Mouse (Mus musculus): ENCODE measurements around the gene Zswim1.
"Not testable (repeated sequence)": the region's sequence is repeated elsewhere in the genome, so short reads cannot be mapped to it uniquely, and the experiment has no call there.

The Zswim1 gene

DNA sequence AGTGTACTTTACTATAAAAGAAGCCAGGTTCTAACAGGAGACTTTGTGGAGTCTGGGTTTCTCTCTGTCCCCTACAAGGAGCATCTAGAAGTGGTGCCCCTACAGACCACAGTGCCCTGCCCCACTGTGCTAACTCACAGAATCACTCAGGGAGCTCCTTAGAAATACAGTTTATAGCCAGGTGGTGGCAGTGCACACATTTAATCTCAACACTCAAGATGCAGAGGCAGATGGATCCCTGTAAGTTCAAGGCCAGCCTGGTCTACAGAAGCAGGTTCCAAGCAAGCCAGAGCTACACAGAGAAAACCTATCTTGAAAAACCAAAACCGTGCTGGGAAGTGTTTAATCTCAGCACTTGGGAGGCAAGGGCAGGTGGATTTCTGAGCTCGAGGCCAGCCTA is 28.7 kb upstream of the Zswim1 start:
- no peak for DNase-seq

DNA sequence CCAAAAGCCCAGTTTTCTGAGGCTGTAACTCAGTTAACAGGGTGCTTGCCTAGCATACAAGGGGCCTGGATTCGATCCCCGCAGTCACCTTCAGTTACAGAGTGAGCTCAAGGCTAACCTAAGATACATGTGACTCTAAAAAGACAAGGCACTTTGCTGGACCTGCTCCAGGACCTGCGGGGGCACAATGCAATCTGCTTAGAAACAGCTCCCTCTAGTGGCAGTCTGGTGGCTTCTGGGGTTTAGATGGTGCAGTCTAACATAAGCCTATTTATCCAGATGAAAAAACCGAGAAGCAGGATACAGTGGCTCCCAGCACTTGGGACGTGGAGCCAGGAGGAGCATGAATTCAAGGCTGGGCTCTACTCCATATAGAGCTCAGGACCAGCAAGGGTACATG is 28.2 kb upstream of the Zswim1 start:
- peak; percentile 86 for DNase-seq

DNA sequence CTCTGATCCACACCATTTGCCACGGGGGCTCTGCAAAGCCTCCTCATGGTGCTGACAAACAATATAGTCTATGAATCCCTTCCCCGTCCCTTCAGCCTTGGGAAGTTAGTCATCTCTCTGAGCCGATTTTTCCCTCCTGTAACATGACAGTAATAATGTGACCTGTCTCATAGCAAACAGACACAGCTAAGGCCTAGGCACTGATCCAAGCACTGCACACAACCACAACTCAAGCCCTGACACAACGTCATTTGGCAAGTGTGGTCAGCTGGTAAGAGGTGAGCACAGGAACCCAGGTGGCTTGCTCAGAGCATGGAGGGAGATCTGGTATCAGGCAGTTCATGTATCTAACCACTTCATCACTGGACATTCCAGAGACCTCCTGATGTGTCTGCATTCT is 26.6 kb upstream of the Zswim1 start:
- no peak for DNase-seq

DNA sequence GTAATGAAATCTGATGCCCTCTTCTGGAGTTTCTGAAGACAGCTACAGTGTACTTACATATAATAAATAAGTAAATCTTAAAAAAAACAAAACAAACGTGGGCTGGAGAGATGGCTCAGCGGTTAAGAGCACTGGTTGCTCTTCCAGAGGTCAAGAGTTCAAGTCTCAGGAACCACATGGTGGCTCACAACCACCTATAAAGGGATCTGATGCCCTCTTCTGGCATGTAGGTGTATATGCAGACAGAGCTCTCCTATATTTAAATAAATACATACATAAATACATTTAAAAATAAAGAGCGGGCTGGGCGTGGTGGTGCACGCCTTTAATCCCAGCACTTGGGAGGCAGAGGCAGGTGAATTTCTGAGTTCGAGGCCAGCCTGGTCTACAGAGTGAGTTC is 23.9 kb upstream of the Zswim1 start:
- DNase-seq = not testable (repeated sequence)

DNA sequence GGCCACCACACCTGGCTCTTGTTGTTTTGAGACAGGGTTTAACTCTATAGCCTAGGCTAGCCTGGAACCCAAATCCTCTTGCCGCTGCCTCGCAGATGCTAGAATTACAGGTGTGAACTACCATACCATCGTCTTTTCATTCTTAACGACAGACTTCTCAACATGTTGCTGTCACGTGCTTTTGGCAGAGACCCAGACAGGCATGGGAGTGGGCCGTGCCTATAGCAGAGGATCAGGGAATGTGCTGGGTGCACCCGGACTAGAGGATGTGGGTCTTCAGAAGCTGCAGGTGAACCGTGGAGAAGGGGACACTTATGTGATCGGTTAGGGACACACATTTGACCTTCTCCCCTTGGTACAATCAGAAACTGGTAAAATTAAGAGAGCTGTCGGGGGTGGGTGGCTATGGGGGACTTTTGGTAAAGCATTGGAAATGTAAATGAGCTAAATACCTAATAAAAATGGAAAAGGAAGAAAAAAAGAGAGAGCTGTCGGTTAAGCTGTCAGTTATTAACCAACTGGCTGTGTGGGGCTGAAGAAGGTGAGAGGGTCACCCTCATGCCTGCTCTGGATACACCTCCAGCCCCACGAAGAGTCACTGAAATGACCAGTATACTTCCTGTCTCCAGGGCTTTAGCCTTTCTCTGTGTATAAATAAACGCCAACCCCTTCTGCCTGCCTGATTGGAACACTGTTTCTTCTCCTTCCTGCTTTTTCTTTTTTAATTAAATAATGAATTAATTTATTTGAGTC is 22.1 kb upstream of the Zswim1 start:
- no peak for DNase-seq

DNA sequence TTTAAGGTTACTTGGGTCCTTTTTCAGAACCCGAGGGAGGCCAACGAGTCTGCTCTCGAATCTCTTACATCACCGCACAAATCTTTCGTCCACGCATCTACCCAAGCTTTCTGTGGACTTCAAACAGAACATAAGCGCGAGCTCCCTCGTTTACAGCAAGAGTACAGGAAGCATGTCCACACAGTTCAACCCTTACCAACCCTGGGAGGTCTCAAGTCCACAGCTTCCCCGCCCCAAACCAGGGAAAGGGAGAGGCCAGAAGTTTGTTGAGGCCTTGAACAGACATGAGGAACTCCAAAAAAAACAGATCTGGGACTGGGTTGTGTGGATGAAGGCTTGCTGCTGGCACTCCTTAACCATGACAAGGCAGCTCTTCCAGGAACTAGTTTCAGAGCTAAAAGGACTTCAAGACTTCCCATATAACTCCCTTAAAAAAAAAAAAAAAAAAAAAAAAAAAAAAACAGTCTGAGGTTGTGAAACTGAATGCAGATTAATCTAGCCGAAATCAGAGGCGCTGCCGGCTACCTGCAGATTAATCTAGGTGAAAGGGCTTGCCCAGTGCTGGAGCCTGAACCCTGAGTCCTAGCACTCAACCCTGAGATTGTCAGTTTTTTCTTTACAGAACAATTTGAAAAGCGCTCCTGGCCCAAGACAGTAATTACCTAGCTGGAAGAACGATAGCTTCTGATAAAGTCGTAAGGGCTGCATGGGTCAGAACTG is 19.1 kb upstream of the Zswim1 start:
- no peak for DNase-seq

DNA sequence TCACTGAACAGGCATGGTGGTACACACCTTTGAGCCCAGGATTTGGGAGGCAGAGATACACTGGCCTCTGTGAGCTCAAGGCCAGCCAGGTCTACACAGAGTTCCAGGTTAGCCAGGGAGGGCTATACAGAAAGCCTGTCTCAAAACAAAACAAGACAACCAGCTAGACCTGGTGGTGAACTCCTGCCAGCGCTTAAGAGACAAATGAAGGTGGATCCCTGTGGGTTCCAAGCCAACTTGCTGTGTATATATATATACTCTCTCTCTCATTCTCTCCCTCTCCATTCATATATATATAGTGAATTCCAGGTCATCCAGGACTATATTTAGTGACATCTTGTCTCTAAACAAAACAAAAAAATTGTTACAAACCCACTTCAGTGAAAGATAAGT is 18.6 kb upstream of the Zswim1 start:
- DNase-seq = no peak

DNA sequence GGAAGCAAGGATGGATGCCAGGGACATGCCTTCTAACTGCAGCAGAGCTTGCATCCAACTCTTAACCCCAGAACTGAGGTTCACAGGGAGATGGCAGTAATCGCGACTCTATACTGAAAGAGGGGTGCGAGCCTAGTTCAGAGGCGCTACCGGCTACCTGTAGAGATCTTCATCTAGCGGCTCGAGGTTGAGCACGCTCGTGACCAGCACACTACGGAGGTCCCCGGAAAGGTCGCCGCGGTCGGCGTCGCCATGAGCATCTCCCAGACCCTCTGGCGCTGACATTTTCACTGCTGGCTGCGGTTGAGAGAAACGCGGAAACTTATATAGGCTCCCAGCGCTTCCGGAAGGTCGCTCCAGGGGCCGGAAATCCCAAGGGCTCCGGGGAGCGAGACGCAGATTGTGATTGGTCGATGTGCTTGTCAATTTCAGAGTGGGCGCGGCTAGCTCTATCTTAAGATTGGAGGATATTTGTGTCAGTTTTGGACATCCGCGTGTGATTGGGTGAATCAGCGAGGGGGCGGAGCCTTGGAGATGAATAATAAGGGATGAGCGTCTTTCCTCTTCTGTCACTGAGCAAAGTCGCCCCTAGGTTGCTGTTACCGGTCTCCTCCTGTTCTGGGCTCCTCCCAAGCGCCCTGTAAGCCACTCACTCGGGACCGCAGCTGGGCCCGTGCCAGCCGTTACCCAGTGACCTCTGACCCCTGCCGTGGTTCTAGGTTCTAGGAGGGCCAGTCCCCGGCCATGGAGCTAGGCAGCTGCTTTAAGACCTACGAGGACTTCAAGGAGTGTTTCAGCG is 17.8 kb upstream of the Zswim1 start, which contains the start of the genes Acot8 and Zswim3:
Gene Acot8, minus strand, starts transcription at position 350 of the 799 bp plus-strand sequence.
Gene Zswim3, plus strand, starts transcription at position 566 of the 799 bp plus-strand sequence.
- peak; percentile 97 for DNase-seq

DNA sequence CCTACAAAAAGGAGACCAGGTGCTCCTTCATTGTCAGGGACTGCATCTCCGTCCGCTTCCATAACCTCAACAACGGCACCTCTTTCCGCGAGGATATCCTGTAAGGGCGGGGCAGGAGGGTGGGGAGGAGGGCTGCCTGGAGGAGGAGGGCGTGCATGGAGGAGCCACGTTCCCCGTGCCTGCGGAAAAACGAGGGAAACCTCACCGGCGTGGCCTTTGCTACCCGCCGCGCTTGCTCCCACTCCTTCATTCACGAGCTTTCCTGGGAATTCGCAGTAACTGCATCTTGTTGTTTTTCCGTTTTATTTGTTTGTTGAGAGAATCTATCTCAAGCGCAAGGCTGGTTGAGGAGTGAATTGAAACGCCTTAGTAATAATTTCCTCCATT is 17.2 kb upstream of the Zswim1 start:
- peak; percentile 80 for DNase-seq

DNA sequence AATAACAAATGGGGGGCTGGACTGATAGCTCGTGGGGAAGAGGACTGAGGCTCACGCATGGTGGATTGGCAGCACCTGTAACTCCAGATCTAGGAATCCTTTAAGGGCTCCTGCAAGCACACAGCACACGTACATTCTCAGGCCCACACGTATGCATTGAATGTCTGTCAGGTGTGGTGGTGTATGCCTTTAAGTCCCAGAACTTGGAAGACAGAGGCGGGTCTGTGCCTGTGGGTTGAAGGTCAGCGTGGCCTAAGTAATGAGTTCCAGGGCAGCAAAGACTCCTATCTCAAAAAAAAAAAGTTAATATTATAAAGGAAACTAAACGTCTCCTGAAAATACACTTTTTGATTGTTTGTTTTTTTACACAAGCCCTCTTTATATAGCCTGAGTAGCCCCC is 15.9 kb upstream of the Zswim1 start:
- DNase-seq = no peak

DNA sequence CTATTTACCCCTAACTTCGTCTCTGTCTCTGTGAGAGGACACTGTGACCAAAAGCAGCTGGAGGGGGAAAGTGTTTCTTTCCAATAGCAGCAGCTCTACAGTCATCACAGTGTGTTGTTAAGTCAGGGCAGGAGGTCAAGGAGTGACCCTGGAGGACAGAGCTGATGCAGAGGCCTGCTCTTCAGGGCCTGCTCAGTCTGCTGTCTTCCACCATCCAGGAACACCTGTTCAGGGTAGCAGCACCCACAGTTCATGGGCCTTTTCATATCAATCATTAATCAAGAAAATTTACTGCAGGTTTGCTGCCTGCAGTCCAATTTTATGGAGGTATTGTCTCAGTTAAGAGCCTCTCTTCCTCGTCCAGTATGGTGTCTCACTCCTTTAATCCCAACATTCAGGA is 8.9 kb upstream of the Zswim1 start:
- DNase-seq = no peak

DNA sequence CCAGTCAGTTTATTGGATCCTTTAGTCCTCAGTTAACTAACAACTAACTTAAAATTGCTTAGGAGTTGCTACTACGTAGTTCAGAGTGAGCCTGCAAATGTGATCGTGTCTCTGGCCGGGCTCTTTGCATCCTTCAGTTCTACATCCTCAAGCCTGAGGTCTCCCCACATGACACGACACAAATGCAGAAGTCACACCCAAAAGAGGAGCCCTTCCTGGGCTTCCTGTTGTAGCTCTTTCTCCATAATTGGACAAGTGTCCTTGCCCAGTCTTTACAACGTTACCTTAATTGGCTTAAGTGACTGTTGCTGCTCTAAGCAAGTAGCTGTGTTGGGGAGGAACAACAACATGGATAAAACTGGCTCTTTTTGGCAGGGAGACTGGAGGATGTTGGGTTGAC is 7.1 kb upstream of the Zswim1 start:
- DNase-seq = no peak

DNA sequence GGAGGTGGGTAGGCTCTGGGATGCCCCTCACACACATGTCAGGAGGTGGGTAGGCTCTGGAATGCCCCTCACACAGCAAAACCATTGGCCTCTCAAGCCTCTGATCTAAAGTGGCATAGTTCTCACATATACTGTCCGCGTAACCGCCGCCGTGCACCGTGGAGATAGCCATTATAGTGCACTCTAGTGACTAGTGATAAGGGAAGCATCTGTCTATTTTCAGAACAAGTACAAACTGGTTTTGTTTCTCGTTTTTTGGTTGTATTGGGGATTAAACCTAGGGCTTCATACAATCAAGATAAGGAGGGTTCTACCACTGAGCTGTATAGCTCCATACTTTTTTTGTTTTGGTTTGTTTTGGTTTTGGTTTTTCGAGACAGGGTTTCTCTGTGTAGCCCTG is 6.7 kb upstream of the Zswim1 start:
- DNase-seq = peak; percentile 61

DNA sequence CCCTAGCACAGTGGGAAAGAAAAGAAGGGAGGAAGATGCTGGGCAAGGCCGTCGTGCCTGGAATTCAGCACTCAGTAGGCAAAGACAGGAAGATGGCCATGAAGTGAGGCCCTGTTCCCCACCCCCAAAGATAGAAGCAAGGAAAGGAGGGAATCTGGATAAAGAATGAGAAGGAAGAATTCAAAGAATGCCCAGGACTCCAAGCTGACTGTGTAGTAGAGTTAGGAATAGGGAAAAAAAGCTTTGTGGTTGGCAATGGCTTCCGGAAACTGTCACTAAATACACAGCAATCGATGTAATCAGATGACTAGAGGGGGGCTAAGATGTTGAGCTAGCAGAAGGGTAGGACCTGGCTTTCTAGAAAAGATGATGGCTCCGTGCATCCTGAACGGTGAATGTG is 5.3 kb upstream of the Zswim1 start:
- DNase-seq = no peak

DNA sequence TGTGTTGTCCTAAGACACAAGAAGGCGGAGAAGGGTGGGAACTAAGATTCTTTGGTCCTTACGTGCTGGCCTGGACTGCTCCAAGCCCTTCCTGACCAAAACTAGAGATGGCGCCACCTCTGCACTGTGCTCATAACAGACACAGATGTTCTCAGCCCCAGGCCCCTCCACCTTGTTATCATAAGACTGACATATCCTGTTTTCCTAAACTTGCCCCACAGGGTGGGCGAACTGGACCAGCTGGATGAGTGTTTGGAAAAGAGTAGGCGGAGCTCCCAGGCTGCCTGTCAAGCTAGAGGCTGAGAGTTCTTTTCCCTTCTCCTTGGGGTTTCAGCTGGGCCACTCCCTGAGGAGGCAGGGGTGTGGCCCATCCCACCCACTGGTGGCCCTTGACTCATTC is 4.8 kb upstream of the Zswim1 start:
- DNase-seq = no peak

DNA sequence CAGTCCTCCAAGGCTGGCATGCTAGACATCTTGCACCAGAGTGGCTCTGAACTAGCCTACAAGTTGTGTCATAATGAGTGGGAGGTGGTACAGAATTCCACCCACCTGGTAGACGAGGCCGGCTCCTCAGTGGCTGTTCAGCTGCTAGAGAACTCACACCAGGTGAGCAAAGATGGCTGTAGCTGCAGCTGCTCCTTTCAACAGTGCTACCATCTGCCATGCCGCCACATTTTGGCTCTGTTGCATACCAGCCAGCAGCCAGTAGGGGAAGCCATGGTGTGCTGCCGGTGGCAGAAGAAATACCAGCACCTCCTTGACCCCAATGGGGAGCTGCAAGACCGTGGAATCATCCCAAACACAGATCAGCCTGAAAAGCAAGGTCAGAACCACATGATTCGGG is 1.4 kb upstream of the Zswim1 start:
- no peak for DNase-seq

DNA sequence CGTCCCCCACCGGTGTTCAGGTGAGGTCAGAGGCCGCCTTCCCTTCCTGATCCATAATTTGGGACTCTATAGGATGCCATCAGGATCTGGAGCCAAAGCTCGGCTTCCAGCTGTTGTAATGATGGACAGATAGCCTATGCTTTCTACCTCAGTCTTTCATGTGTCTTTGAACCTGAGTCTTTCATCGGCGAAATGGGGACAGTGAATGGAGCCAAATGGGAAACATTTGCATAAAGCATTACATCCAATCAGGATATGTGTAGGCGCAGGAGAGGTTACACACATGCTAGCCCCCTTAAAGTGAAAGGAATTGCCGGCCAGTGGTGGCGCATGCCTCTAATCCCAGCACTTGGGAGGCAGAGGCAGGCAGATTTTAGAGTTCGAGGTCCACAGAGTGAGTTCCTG is 697 bp downstream of the Zswim1 start:
- peak; percentile 56 for DNase-seq

DNA sequence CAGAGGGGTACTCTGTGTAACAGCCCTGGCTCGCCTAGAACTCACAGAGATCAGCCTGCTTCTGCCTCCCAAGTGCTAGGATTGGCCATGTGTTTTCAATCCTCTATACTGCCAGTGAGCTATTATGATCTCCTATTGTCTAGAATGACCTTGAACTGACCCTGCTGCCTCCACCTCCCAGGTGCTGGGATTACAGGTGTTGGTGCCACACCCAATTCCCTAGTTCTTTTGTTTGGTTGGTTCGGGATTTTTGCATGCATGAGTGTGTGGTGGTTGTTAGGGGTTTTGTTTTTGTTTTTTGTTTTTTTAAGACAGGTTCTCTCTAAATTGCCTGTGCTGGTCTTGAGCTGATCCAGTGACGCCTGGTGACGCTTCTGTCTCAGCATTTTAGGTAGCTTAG is 1.5 kb downstream of the Zswim1 start:
- no peak for DNase-seq

DNA sequence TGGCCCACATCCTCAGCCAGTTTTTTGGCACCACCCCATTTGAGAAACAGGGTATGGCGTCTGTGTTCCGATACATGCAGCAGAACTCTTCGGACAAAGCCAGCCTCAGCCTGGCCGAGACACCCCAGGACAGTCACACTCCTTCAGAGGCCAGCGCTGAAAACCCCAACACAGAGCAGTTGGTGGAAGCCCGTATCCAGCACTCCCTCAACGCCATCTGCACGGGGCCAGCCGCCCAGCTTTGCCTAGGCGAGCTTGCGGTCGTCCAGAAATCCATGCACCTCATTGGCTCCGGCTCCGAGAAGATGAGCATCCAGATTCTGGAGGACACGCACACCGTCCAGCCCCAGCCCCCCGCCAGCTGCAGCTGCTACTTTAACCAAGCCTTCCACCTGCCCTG is 3.0 kb downstream of the Zswim1 start:
- no peak for DNase-seq

DNA sequence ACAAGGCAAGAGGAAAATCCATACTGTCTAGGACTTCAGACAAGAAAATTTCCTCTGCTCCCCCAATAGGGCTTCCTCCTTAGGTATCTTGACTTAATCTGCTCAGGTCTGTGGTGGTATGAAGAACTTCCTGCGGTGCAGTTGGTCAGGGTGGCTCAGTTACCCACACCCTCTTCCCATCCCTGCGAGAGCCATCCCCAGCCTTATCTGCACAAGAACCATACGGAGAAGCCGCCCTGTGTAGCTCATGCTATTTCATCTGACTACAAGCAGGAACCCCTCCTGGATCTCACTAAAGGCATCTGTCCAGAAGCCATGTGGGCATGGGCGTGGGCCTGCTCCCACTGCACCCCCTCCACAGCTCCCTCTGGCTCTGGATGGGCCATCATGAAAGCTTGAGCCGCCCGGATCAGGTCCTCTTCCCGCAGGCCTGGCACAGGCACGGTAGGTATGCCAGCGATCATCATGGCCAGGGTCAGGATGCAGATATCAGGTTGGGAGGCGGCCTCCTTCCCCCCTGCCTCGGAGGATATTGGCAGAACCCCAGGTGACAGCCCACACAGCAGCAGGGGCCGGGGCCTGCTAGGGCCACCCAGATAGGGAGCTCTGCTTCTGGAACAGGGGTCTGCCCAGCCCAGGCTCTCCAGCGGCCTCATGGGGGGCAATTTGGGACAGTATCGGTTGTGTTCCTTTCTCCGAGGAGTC is 4.8 kb downstream of the Zswim1 start:
- DNase-seq = peak; percentile 24

DNA sequence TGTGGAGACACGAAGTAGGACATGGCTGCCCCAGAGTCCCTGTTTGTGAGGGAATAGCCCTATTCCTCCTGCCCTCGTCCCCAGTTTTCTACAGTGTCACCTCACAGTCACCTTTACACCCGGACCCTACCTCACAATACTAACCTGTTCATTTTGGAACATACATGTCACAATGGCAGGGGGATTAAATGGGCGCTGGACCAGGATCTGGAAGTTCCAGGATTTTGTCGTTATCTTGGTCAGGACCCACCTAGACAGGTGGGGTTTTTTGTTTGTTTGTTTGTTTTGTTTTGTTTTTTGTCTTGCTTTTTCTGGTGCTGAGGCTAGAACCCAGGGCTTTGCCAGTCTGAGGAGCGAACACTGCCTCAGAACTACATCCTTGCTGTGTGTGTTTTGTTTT is 6.0 kb downstream of the Zswim1 start, which contains the start of gene Spata25:
Gene Spata25, minus strand, starts transcription at position 101 of the 400 bp plus-strand sequence.
- DNase-seq = no peak

DNA sequence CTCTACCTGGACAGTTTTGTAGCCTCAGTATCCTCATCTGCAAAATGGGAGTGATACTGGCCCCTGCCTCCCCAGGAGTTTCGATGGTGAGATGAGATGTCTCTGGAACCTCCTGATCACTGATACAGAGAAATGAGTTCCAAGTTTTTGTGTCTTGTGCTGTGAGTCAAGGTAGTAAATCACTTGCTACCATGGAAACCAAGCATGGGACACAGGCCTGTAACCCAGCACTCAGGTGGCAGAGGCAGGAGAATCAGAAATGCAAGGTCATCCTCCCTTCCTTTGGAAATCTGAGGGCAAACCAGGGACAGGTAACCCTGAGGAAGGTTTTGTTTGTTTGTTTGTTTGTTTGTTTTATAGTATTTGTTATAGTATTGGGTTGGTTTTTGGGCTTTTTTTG is 6.6 kb downstream of the Zswim1 start:
- DNase-seq = no peak

DNA sequence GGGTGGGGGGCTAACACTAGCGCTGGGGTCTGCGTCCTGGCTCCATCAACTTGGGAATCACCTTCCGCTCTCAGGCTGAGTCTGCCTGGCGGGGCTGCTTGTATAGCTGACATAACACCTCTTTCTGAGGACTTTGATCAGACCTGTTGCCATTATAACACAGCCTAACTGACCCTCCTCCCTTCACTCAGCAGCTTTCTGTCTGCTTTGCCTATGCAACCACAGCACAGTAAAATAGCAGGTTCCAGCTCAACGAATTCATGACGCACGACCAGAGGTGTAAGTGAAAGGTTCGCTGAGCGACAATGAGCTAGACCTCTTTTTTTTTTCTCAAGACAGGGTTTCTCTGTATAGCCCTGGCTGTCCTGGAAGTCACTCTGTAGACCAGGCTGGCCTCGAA is 8.5 kb downstream of the Zswim1 start:
- DNase-seq = no peak
